Mouse (Mus musculus) embryo, embryonic 9.5 days (tissue): ENCODE data around the gene Rgs9.
"Not testable (repeated sequence)": the region's sequence is repeated elsewhere in the genome, so short reads cannot be mapped to it uniquely, and the experiment has no call there.

Experiments
- DNase-seq: peaks from one replicate; pipeline ENCODE4 v3.0.0-alpha.2; 2017; ENCODE audit errors: extremely low spot score

Gene Rgs9

DNA sequence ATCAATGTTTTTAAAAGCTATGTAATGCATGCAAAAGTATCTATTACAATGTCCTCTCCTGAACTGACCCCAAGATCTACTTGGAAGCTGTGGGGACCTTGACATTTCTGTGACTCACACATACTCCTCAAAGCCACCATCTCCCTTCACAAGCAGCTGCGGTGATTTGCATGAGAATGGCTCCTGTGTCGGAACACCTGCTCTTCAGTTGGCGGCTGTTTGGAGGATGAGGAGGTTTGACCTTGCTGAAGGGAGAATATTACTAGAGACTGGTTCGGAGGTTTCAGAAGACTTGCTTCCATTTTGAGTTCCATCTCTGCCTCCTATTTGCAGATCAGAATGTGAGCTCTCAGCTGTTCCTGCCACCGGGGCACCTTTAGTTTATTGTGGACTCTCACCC, 7.8 kb upstream of the Rgs9 start:
- DNase-seq = no peak

DNA sequence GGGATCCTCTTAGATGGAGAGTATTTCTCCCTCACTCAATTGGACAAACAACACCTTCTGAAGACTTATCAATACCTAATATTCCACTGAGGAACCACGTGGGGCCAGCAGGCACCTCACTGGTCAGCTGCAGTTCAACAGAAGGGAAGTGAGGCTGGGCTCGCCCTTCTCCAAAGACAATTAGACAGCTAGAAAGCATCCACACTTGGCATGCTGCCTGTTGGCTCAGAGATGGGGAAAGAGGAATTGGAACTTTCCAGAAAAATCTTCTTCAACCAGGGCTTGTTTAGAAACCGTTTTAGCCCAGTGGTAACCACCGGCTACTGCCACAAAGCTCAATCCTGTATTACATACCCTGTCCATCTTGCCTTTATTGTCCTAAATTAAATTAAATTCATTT, 4.4 kb upstream of the Rgs9 start:
- no peak for DNase-seq

DNA sequence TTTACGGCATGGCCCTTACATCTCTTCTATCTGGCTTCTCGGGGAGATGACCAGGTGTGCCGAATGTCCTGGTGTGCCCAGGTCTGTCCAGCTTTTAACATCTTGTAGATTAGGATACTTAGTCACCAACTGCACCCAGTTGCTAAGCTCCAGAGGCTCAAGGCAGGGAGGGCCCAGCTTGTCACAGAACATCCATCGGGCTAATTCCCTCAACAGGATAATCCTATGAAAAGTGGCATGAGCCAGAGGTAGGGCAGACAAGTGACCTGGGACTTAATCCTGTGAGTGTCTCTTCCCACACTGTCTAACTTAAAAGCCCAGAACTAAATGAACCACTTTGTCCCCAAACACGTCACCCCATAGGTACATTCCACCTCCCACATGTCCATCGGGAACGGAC, 898 bp downstream of the Rgs9 start:
- no peak for DNase-seq

DNA sequence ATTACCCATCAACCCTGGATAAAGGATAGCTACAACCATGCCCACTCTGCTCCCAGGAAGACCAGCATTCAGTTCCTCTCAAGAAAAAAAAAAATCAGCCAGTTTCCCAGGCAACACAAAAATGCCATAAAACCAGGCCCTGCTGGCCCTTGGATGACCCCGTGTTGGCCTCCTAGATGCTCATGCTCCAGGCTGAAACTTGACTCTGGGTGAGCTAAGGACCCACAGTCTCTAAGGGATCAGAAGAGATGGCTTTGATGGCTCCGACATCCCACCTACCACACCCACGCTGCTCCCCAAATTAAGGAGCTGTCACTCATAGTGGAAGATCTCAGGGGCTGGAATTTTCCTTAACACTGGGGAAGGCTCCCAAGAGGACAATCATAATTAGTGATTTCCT, 5.9 kb downstream of the Rgs9 start:
- peak; percentile 37 for DNase-seq

DNA sequence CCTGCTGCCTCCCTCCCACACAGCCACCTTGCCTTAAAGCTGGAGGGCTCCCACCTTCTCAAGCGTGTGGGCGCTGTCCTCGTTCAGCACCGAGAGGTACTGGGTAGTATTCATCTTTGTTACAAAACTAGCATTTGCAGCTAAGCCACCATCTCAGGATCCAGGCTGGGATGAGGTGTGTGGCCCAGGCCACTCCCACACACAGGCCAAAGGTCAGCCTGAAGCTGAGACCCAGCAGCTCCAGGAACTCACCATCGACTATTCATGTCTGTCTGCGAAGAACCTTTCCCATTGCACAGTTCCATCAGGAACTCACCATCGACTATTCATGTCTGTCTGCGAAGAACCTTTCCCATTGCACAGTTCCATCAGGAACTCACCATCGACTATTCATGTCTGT, 8.6 kb downstream of the Rgs9 start:
- not testable (repeated sequence) for DNase-seq

DNA sequence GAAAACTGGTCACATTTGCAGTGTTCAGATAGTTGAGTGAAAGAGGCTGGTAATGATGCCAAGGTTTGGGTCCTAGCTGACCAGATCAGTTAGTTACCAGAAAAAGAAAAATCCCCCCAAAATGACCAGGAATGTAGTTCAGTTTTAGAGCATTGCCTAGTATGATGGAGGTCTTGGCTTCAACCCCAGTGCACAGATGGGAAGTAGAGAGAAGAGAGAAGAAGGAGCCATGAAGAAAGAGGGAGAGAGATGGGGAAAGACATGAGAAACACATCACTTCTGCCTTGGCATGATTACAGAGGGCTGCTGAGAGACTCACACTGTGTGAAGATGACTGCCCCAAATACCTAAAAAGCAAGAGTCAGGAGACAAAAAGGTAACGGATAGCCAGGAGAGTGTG, 13.1 kb downstream of the Rgs9 start:
- no peak for DNase-seq

DNA sequence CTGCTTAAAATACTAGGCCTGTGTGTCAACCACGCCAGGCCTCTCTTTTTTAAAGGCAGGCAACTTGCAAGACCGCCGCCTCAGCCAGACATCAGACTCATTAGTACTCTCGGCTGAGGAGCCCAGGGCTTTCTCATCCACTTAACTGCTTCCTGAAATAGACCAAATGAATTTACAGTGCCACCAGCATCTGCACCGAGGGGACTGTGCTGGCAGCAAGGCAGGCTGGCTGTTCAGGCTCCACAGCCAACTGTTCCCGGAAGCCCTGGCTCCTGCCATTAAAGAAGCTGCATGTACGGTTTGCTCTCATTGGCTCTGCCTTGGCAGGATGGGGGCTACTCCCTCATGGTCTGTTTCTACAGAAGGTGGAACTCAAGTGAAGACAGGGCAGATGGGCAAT, 19.7 kb downstream of the Rgs9 start:
- no peak for DNase-seq

DNA sequence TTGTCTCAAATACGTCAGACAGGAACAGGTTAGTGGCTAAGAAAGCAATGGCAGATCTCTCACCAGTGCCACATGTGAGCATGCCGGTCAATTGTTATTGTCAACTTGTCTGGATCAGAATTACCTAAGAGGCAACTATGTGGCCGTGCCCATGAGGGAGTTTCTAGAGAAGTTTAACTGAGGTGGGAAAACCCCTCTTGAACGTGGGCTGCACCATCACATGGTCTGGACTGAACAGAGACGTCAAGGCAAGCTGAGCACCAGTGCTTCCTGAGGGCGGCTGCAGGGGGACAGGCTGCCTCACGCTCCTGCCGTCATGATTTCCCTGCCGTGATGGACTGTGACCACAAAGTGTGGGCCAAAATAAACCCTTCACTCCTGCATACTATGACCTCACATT, 26.5 kb downstream of the Rgs9 start:
- no peak for DNase-seq

DNA sequence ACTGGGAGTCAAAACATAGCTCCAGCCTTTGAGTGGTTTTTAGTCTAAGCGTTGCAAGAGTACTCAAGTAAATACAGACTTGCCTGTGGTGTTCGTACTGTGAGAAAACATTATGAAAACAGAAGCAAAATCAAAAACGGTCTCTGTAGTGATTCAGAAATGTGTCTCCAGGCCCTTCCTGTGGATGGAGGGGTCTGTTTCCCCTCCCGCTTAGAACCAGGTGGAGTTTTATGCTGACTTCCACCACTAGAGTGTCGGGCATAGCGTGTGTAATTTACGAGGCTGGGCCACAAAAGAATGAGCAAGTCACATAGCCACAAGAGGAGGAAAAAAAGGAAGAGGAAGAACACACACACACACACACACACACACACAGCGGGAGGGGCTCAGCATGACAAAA, 27.6 kb downstream of the Rgs9 start:
- no peak for DNase-seq

DNA sequence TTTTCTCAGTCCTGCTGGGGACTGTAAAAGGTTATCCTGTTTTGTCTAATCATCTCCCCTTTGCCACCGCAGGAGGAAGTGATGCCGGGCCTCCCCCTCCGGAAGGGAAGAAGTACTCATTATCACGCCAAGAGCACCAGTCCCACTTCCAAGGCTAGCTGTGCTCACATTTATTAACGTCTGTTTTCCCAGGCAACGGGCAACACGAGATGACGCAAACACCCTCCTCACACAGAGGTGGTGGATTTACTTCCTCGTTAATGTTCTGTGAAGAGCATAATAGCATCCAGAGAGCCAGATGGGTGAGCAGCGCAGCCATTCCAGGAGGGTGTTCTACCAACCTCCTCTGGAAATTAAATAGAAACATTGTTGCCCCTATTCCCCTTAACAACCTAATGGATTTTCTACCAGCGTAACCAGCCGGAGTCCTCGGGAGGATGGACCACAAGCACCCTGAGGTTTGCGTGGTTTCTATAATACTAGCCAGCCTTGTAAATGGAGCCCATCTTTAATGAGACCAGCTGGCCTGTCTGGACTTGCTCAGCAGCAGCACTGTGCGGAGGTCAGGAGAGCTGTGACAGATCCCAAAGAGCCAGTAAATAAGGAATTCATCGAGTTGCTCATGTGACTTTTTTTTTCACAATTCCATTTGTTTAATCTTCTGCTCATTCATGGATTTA, 28.1 kb downstream of the Rgs9 start:
- DNase-seq = no peak

DNA sequence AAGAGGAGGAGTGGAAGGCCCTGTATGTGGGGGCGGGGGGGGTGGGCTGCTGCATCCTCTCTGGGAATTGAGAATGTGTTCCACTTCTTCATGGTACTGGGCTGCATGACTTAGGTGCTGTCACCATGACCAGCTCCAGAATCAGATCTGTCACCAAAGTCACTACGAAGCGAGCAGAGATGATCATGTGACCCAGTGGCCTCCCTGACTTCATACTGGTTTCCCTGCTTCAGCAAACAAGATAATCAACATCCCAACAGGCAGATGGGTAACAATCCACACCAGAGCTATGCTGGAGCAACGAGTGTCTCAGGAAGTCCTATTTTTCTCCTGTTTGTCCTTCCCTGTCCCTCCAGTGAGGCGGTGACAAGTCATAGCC, 28.7 kb downstream of the Rgs9 start:
- no peak for DNase-seq

DNA sequence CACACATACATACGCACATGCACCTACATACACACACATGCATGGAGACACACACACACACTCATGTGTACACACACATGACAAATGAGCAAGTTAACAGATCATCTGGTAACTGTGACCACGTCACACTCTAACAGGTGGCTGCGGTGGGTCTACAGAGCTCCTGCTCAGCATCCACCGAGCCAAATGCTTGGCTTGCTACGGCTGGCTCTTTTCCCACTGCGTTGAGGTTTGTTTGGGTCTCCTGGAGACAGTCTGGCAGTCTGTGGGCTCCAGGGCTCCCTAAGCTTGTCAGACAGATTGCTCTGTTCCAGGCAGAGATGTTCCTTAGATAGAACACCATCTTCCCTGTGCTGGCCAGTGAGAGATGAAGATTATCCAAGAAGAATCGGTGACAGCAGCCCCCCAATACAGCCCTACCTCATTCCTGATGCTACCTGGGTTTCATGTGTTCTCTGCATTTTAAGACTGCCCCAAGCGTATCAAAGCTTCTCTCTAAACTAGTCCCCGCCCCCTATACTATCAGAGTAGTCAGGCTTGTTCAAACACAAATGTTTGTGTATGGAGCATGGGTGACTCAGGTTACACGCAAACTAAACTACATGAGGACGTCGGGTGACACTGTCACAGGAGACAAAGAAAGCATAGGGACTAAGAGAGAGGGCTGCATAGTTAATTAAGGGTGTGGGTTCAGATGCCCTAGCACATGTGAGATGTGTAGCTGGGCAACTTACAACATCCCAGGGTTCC, 31.6 kb downstream of the Rgs9 start:
- no peak for DNase-seq

DNA sequence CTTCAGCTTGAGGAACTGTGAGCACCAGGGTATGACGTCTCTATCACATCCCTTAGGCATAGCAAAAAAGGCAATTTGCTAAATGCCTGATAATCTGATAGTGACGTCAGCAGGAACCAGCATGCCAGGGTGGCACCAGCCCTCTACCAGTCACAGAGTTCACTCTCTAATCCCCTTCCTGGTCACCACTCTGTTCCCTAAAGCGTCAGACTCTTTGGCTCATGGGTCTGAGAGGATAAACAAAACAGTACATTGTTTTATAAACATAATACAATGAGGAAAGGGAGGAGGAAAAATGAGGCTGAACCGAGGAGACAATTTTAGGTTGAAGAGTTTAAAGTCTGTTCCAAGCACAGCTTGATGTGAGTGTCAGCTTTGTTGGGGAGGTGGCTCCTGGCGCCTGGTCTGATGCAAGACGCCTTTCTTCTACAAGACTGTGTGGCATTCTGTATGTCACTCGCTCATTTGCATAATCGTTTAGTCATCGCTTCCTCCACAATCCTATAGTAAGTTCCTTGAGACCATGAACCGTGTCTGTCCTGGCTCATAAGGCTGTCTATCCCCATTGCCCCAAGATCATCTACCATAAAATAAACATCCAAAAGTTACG, 33.7 kb downstream of the Rgs9 start:
- no peak for DNase-seq

DNA sequence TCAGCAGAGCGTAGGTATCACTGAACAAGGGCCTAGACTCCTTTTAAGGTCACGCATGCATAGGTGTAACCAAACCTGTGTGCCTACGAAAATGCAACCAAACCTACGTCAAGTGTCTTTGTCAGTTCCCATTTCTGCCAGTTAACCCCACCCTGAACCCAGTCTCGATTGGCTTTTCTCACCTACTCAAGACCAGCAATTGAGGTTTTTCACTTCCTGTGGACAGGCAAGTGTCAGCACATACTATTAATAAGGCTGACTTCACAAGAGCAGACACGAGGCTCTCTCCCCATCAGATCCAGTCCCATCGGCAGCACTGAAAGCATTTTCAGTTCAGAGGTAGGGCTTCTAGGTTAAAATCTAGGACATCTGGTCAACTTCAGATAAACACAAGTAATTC, 37.4 kb downstream of the Rgs9 start:
- DNase-seq = no peak

DNA sequence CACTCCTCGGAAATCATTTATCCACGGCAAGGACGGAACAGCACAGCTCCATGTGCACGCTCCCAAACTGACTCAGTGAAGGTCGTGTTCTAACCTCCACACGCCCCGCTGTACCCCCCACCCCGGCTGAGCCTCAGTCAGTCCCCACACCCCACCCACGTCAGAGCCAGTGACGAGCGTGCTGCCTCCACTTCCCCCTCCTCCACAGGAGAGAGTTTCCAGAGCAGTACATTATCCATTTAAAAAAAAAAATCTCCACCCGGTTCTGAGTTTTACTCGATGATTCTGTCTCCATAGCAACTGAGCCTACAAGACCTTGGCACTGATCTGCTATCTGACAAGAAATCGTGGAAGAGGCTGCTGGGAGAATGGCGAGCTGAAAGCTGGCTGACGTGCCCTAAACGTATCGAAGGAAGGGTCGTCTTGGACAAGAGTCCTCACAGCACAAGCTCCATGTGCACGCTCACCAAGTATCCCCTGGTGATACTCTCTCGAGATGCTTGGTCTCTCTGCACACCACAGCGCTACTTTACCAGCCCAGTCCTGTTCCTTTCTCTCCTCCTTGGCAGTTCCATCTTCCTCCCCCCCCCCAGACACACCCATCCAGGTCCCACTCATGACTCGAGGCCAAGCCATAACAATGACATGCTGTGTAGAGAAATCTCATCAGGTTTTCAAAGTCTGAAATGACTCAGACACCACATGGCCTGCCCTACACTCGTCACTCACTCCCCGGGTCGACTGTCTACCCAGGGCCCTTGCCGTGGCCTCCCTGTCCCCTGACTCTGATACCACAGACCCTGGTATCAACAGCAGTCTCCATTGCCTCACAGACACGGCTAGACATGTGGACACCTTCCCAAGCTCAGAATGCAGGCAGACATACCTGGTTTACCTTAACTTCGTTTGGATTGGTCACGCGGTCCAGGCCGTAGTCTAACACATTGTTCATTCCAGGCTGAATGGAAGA, 38.7 kb downstream of the Rgs9 start:
- no peak for DNase-seq

DNA sequence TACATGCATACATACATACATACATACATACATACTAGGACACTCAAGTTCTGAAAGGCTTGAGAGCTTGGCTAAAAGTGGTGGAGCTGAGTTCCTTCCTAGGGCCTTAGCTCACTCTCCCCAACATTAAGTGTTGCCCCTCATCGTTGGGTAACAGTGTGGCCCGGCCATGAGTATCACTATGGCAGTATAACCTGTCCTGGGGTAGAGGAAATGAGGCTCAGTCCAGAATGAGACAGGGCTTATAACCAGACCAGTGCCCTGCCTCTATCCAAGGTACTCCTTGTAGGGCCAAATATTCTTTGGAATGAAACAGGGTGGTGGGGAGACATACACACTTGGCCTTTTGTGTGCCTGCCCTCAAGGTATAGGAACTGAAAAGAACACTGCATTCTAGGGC, 40.1 kb downstream of the Rgs9 start:
- no peak for DNase-seq

DNA sequence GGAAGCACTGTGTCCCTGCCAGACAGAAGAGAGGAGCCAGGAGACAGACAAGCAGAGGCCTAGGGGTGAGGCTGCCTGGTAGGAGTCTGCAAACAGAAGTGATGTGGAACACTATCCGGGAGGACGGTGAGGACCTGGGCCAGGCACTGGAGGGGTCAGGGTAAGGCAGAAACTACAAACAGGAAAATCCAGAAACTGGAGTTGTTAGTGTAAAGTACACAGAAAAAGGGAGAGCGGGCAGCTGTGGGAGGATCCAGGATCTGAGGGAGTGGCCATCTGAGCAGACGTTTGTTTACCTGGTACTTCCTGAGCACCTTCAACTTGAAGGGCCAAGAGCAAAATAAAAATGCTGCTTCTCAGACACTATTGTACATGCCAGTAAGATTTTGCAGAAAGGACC, 42.9 kb downstream of the Rgs9 start:
- DNase-seq = no peak

DNA sequence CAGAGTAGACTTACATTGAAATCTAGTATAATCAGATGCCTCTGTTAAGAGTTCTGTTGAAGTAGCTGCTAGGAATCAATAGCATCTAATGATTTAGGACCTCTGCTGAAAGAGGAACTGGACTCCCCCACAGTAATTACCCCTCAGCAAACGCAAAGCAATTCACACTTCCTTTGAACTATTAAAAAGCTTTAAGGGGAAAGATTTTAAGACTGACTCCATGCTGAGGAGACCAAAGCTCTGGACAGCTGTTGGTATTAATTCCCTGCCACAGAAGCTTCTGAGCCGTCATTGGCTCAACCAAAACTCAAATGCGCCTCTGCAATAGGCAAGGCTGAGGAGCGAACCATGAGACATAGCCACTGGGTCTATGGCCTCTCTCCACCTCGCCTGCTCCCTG, 45.4 kb downstream of the Rgs9 start:
- DNase-seq = no peak

DNA sequence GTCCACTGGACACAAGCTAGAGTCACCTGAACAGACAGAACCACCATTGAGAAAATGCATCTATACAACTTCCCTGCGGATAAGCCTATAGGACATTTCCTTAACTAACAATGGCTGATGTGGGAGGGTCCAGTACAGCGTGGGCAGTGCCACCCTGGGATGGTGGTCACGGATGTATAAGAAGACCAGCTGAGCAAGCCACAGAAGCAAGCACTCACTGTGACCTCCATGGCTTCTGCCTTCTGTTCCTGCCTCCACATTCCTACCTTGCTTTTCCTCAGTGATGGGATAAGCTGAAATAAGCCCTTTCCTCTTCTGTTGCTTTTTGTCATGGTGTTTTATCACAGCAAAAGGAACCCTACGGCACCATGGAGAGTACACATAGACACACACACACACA, 47.4 kb downstream of the Rgs9 start:
- DNase-seq = no peak

DNA sequence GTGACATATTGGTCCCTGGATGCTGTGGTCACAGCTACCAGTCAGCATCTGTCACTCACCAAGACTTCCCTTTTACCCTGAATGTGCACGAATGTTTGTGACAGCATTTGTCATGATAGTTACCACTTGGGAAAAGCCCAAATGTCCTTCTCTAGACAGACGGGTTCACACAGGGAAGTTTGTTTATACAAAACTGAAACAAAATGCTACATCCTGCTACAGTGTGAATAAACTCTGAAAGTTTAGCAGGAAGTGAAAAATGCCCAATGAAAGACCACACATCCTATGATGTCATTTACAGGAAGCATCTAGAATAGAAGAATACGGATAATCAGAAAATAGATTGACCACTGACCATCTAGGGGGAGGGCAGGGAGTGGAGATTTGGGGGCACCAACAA, 51.0 kb downstream of the Rgs9 start:
- DNase-seq = no peak

DNA sequence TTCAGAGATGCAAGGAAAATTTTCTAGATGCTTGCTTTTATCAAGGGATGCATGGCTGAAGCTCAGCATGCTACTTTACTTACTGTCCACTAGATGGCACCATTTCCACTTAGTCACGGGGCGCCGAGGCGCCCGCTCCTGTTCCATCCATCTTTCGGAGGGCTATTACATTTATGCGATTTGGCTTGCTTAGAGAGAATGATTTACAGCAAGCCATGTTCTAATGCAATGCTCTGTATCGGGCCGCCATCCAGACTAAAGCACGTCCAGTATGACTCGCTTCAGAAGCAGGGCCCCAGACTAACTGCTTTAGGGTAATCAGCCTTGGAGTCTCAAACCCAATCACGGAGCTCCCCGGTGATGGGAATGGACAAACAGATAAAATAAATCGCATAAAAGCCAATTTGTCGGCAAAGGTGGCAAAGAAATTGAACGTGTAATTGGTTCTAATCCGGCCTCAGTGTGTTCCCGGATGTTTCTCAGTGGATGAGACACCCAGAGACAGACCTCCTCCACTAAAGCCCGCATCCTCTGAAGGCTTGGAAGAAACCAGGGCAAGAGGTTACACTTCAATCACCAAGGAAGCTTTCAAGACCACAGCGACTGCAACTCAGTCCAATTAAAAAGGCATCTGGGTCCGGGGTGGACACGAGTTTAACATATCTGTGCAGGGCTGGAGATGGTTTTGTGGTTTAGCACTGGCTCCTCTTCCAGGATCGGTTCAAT, 53.1 kb downstream of the Rgs9 start:
- DNase-seq = peak; percentile 58

DNA sequence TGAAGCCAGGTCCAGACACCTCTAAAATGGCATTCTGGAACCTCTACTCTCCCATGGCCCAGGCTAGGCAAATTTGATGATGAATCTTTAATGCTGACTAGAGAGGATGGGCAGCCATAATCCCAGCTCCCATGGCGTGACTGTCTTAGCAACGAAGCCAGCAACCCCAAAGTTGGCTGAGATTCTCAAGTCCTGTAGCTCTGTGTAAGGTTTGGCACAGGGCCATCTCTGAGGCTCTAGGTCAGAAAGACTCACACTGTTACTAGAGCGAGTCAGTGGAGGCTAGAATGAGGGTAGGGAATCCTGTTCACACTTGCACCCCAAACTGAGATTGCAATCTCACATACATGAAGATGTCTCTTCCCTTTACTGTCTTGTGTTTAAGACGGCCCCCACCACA, 57.8 kb downstream of the Rgs9 start:
- no peak for DNase-seq
